Mouse (Mus musculus): Measurements from ENCODE around the gene Trpc7. TPM values are rescaled to one million over a fixed set of nuclear protein-coding genes. Genes with fewer than 3 reads are reported as not detected.

The Trpc7 gene
- polyA plus RNA-seq, 1 experiment from 2014 or later, result 0.08 TPM

GRCm38 (mm10) chr13:56747554-56747953, 148.2 kb downstream of the Trpc7 start:
- H3K9me3 ChIP-seq (replicated peaks), result no peaks in the 10 kb centered on the region
- 61% methylated on average over 8 of the region's 8 CpGs for WGBS
- H3K9ac ChIP-seq, result no peak overlapping the region
- H3K27me3 ChIP-seq (replicated peaks), result peaks cover 25% of the 10 kb centered on the region
- peaks cover 26% of the 10 kb centered on the region for H3K4me1 ChIP-seq (replicated peaks)
- H3K27ac ChIP-seq (ENCODE audit: poor library complexity, severe bottlenecking), result no peak overlapping the region
- no peak overlapping the region for H3K4me3 ChIP-seq
- no peak overlapping the region for H3K4me2 ChIP-seq
- H3K36me3 ChIP-seq, result 0 out of 2 replicates have a peak, but pooled peaks cover 5% of the 10 kb centered on the region
- ATAC-seq (ENCODE audit: insufficient number of reproducible peaks, low FRiP score), result no peak

- Histone ChIP-seq H3K36me3 (peaks cover 11% of the 10 kb centered on the region; the same call in 1 of the 2 replicates), H3K27ac (ENCODE audit: poor library complexity, severe bottlenecking) (no peak overlapping the region), H3K4me2 (no peak overlapping the region), H3K4me3 (no peak overlapping the region), H3K27me3 (replicated peaks) (peaks cover 19% of the 10 kb centered on the region), H3K4me1 (replicated peaks) (peaks cover 20% of the 10 kb centered on the region), H3K9me3 (replicated peaks) (no peaks in the 10 kb centered on the region), H3K9ac (no peak overlapping the region)
- ATAC-seq (ENCODE audit: insufficient number of reproducible peaks, low FRiP score), result no peak
- WGBS, result 72% methylated on average over 10 of the region's 10 CpGs
Measured at GRCm38 (mm10) chr13:56746739-56747532, 148.9 kb downstream of the Trpc7 start.

DNA sequence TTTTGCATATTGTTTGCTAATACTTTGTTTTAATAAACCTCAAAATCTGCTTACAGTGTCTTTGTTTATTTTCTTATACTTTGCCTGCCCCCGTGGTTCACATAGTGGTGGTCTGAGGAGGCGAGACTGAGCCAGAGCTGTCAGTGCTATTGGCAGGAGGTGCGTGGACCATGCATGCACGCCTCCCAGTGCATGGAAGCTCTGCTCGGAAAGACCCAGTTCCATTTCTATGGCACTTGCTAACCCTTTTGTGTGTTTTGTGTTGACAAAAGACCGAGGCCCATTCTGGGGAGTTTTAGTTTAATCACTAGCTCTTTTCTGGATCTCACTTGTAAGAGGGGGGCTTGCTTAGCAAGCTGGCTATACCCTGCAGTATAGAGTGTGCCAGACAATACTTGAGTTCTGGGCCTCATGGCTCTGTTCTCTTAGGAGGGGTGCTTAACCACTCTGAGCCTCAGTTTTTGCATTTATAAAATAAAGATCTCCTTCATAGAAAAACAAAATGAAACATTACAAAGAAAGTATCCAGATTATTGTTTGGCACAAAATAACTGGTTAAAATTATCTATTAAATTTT, 153.4 kb downstream of the Trpc7 start:
- 84% methylated on average over 6 of the region's 6 CpGs for WGBS
- H3K4me1 ChIP-seq (replicated peaks), result peaks cover 4% of the 10 kb centered on the region; the same call in 1 of the 2 replicates
- no peaks in the 10 kb centered on the region for H3K9me3 ChIP-seq (replicated peaks)
- no peaks in the 10 kb centered on the region for H3K27me3 ChIP-seq (replicated peaks)
- no peak overlapping the region for H3K4me3 ChIP-seq
- H3K36me3 ChIP-seq, result peaks cover 44% of the 10 kb centered on the region
- no peak overlapping the region for H3K27ac ChIP-seq (ENCODE audit: poor library complexity, severe bottlenecking)
- H3K4me2 ChIP-seq, result no peak overlapping the region
- no peak for ATAC-seq (ENCODE audit: insufficient number of reproducible peaks, low FRiP score)
- no peak overlapping the region for H3K9ac ChIP-seq

- WGBS, result 82% methylated on average over 7 of the region's 7 CpGs
- H3K27ac ChIP-seq (ENCODE audit: poor library complexity, severe bottlenecking), result no peak overlapping the region
- no peak overlapping the region for H3K9ac ChIP-seq
- H3K36me3 ChIP-seq, result peaks cover 50% of the 10 kb centered on the region
- H3K4me1 ChIP-seq (replicated peaks), result no peaks in the 10 kb centered on the region
- no peak overlapping the region for H3K4me3 ChIP-seq
- no peaks in the 10 kb centered on the region for H3K27me3 ChIP-seq (replicated peaks)
- no peak overlapping the region for H3K4me2 ChIP-seq
- H3K9me3 ChIP-seq (replicated peaks), result no peaks in the 10 kb centered on the region
- no peak for ATAC-seq (ENCODE audit: insufficient number of reproducible peaks, low FRiP score)
Measured at GRCm38 (mm10) chr13:56741691-56742090, 154.1 kb downstream of the Trpc7 start.

GRCm38 (mm10) chr13:56740496-56740895, 155.3 kb downstream of the Trpc7 start:
- Histone ChIP-seq H3K36me3 (peaks cover 58% of the 10 kb centered on the region), H3K27me3 (replicated peaks) (no peaks in the 10 kb centered on the region), H3K9ac (no peak overlapping the region), H3K4me3 (no peak overlapping the region), H3K4me1 (replicated peaks) (no peaks in the 10 kb centered on the region), H3K4me2 (no peak overlapping the region), H3K27ac (ENCODE audit: poor library complexity, severe bottlenecking) (no peak overlapping the region), H3K9me3 (replicated peaks) (no peaks in the 10 kb centered on the region)
- ATAC-seq (ENCODE audit: insufficient number of reproducible peaks, low FRiP score), result no peak
- WGBS, result 82% methylated on average over 6 of the region's 6 CpGs

DNA sequence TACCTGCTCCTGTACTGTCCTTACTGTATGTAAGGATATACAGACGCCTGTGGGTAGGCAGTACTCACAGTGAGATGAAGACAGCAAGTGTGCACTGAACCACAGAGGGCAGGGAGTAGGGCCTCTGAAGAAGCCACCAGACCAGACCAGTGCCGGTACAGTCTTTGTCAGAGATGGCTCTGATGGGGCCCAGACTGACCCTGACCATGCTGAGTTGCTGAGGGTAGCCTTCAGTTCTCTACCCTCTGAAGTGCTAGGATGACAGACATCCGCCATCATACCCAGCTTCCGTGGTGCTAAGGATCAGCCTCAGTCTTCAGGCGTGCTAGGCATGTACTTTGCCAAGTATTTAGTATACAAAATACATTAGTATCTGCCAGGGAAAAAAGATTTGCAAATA, 156.2 kb downstream of the Trpc7 start:
- Histone ChIP-seq H3K9ac (no peak overlapping the region), H3K4me2 (no peak overlapping the region), H3K27me3 (replicated peaks) (no peaks in the 10 kb centered on the region), H3K27ac (ENCODE audit: poor library complexity, severe bottlenecking) (no peak overlapping the region), H3K4me1 (replicated peaks) (peaks cover 1% of the 10 kb centered on the region), H3K9me3 (replicated peaks) (no peaks in the 10 kb centered on the region), H3K36me3 (peaks cover 64% of the 10 kb centered on the region), H3K4me3 (no peak overlapping the region)
- no peak for ATAC-seq (ENCODE audit: insufficient number of reproducible peaks, low FRiP score)
- 89% methylated on average over 5 of the region's 5 CpGs for WGBS

- Histone ChIP-seq H3K9me3 (replicated peaks) (no peaks in the 10 kb centered on the region), H3K36me3 (peaks cover 74% of the 10 kb centered on the region), H3K9ac (no peak overlapping the region), H3K27me3 (replicated peaks) (no peaks in the 10 kb centered on the region), H3K4me2 (no peak overlapping the region), H3K4me3 (no peak overlapping the region), H3K27ac (ENCODE audit: poor library complexity, severe bottlenecking) (no peak overlapping the region), H3K4me1 (replicated peaks) (peaks cover 24% of the 10 kb centered on the region)
- 41% methylated on average over 6 of the region's 6 CpGs for WGBS
- no peak for ATAC-seq (ENCODE audit: insufficient number of reproducible peaks, low FRiP score)
Measured at GRCm38 (mm10) chr13:56735212-56735875, 160.4 kb downstream of the Trpc7 start.

- Histone ChIP-seq H3K4me3 (no peak overlapping the region), H3K27ac (ENCODE audit: poor library complexity, severe bottlenecking) (no peak overlapping the region), H3K27me3 (replicated peaks) (no peaks in the 10 kb centered on the region), H3K36me3 (peaks cover 74% of the 10 kb centered on the region), H3K9ac (no peak overlapping the region), H3K9me3 (replicated peaks) (no peaks in the 10 kb centered on the region), H3K4me1 (replicated peaks) (peaks cover 26% of the 10 kb centered on the region), H3K4me2 (no peak overlapping the region)
- WGBS, result 59% methylated on average over 4 of the region's 4 CpGs
- ATAC-seq (ENCODE audit: insufficient number of reproducible peaks, low FRiP score), result no peak
Measured at GRCm38 (mm10) chr13:56734617-56735016, 161.2 kb downstream of the Trpc7 start.

- no peaks in the 10 kb centered on the region for H3K27me3 ChIP-seq (replicated peaks)
- H3K4me2 ChIP-seq, result no peak overlapping the region
- no peak overlapping the region for H3K4me3 ChIP-seq
- peaks cover 81% of the 10 kb centered on the region for H3K36me3 ChIP-seq
- no peak overlapping the region for H3K27ac ChIP-seq (ENCODE audit: poor library complexity, severe bottlenecking)
- peaks cover 23% of the 10 kb centered on the region for H3K4me1 ChIP-seq (replicated peaks)
- 88% methylated on average over 7 of the region's 7 CpGs for WGBS
- no peak for ATAC-seq (ENCODE audit: insufficient number of reproducible peaks, low FRiP score)
- H3K9ac ChIP-seq, result no peak overlapping the region
- no peaks in the 10 kb centered on the region for H3K9me3 ChIP-seq (replicated peaks)
Measured at GRCm38 (mm10) chr13:56729046-56729445, 166.7 kb downstream of the Trpc7 start.

GRCm38 (mm10) chr13:56726551-56726950, 169.2 kb downstream of the Trpc7 start:
- Histone ChIP-seq H3K4me3 (no peak overlapping the region), H3K4me1 (replicated peaks) (peaks cover 14% of the 10 kb centered on the region), H3K36me3 (peaks cover 71% of the 10 kb centered on the region), H3K27ac (ENCODE audit: poor library complexity, severe bottlenecking) (no peak overlapping the region), H3K9me3 (replicated peaks) (no peaks in the 10 kb centered on the region), H3K27me3 (replicated peaks) (no peaks in the 10 kb centered on the region), H3K4me2 (no peak overlapping the region), H3K9ac (no peak overlapping the region)
- WGBS, result 86% methylated on average over 4 of the region's 4 CpGs
- ATAC-seq (ENCODE audit: insufficient number of reproducible peaks, low FRiP score), result no peak
